Mouse (Mus musculus) cortical plate, adult 2 months (tissue): ENCODE measurements at regions not wholly inside any gene's neighbourhood (a gene's known extent, or its start where the extent isn't known, plus 50 kb on each side); places are given as distances from the start of the nearest gene placed in this dataset.

ENCODE experiments used
- H3K27ac ChIP-seq: fragments of 200-500 bp; 2 replicates; pipeline ENCODE4 v1.5.1; 2012; ENCODE audit warnings: low read length, control low read depth, inconsistent platforms; ENCODE audit not compliant: insufficient read depth
- H3K4me1 ChIP-seq: fragments of 200-500 bp; 2 replicates; pipeline ENCODE4 v1.6.1; 2011; ENCODE audit warnings: low read length; ENCODE audit not compliant: control insufficient read depth, insufficient read depth
- H3K4me3 ChIP-seq: fragments of 200-500 bp; 2 replicates; pipeline ENCODE4 v1.5.1; 2011; ENCODE audit warnings: mild to moderate bottlenecking, low read length, control low read depth; ENCODE audit not compliant: insufficient read depth
- CTCF ChIP-seq: fragments of 200-500 bp; IDR thresholded peaks from 2 replicates; pipeline ENCODE4 v1.5.1; 2011; ENCODE audit warnings: mild to moderate bottlenecking, control low read depth, low read length; ENCODE audit not compliant: insufficient read depth; ENCODE audit errors: extremely low read depth
- POLR2A ChIP-seq: fragments of 200-500 bp; IDR thresholded peaks from 2 replicates; pipeline ENCODE4 v1.6.1; 2011; ENCODE audit warnings: mild to moderate bottlenecking, low read length, control low read depth; ENCODE audit not compliant: insufficient read depth; ENCODE audit errors: extremely low read depth

DNA sequence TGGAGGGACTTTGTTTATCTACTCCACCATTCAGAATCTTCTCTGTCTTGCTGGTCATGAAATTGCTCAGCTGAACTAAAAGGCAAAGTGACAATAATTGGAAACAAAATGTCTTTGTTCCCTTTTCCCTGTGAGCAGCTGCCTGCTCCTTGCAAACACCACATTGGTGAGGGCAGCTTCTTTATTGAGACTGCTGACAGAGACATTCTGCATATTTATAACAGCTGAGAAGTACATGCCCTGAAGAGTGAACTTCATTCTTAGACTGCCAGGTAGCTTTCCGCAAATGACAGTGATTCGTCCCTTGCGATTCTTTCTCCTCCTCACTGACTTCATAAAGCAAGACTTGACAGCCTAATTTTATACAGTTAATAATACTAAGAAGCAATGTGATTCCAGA lies 237.0 kb downstream of the Cps1 start:
- Histone ChIP-seq H3K4me1 (no peaks in the 10 kb centered on the region), H3K4me3 (no peak overlapping the region), H3K27ac (no peak overlapping the region)
- TF ChIP-seq POLR2A (no peak), CTCF (no peak)

DNA sequence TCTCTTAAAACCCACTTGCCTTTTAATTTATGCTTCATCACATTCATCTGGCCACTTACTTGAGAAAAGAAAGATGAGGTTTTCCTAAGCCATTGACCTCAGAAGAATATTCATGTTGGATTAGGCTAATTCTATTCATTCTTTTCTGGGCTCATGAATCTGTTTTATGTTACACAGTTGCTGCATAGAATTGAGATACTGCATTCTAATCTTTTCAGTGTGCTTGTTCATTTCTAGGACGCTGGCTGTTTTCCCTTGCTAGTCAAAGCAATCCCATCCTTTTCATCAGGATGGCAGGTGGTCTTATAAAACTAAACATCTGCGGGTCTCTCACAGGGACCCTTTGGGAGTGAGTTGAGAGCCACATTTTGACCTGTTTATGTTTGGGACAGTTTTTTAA lies 243.2 kb downstream of the Cps1 start:
- Histone ChIP-seq H3K27ac (no peak overlapping the region), H3K4me3 (no peak overlapping the region), H3K4me1 (no peaks in the 10 kb centered on the region)
- TF ChIP-seq CTCF (no peak), POLR2A (no peak)

DNA sequence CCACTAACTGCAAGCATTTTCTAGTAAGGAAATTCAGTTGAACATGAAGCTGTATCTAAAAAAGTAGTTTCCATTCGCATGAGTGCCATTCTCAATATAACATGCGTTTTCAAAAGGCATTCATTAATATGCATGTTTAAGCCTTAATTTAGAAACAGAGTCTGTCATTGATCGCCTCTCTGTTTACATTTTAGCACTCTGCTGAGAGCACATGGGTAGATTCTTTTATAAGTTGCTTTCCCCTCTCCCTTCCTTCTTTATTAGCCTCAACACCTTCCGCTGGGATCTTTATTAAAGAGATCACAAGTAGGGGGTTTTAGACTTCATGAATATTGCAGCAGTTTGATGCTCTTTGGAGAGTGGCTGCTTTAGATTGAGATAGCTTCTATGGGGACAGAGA lies 243.7 kb downstream of the Cps1 start:
- no peak for TF ChIP-seq POLR2A
- TF ChIP-seq CTCF, result no peak
- H3K4me3 ChIP-seq, result no peak overlapping the region
- H3K4me1 ChIP-seq, result no peaks in the 10 kb centered on the region
- H3K27ac ChIP-seq, result no peak overlapping the region

DNA sequence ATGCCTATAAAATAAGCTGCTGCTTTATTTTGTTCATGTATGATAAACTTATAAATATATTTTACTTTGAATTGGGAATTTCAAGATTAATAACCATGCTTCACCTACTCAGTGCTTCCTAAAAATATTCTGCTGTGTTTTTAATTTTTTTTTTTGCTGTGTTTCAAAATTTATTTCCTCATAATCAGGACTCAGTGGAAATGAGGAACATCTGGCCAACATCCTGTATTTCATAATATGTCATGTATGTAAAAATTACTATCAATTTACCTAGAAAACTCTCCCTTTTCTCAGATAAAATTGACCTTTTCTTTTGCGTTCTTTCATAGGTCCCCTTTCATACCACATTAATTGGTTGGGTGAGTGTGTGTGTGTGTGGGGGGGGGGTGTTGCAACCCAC lies 259.5 kb downstream of the Cps1 start:
- Histone ChIP-seq H3K4me3 (no peak overlapping the region), H3K4me1 (no peaks in the 10 kb centered on the region), H3K27ac (no peak overlapping the region)
- TF ChIP-seq POLR2A (no peak), CTCF (no peak)

DNA sequence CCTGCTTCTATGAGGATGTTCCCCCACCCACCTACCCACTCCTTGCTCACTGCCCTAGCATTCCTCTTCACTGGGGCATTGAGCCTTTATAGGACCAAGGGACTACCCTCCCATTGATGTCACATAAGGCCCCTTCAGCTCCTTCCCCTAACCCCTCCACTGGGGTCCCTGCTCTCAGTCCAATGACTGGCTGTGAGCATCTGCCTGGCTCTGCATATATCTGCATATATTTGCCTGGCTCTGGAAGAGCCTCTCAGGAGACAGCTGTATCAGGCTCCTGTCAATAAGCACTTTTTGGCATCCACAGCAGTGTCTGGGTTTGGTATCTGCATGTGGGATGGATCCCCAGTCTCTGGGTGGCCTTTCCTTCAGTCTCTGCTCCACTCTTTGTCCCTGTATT lies 262.6 kb downstream of the Cps1 start:
- Histone ChIP-seq H3K4me1 (no peaks in the 10 kb centered on the region), H3K27ac (no peak overlapping the region), H3K4me3 (no peak overlapping the region)
- TF ChIP-seq POLR2A (no peak), CTCF (no peak)

GRCm38 (mm10) chr1:67386877-67387276 lies 264.1 kb downstream of the Cps1 start:
- H3K27ac ChIP-seq, result no peak overlapping the region
- H3K4me3 ChIP-seq, result no peak overlapping the region
- no peak for TF ChIP-seq POLR2A
- no peak for TF ChIP-seq CTCF
- no peaks in the 10 kb centered on the region for H3K4me1 ChIP-seq

DNA sequence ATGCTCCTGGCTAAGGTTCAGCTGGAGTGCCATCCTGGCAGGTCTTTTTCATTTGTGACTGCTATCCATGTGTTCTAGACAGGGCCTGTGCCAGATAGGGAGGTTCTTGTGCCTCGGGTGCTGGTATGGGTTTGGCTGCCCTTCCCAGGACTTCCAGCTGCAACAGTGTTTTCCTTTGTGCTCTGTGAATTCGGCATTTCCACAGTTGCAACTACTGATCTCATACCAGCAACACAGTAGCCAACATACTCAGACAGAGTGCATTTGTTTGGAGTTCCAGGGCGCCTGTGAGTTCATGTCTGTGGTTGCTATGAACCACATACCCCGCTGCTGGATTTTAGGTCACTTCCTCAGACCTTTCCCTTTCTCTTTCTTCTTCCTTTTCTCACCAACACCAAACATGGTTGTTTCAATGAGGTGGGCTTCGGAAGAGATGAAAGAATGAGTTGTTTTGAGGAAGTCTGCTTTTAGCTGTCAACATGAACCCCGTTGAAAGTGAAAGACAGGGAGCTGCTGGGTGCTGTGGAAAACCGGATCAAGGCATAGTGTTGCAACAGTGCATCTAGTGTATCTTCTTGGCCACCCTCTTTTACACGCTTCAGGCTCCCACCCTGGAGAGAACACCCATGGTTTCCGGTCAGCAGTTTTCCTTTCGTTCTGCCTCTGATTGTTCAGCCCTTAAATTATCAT lies 275.1 kb downstream of the Cps1 start:
- H3K4me3 ChIP-seq, result no peak overlapping the region; the same call in 1 of the 2 replicates
- peak overlapping the region; percentile 22; the same call in 1 of the 2 replicates for H3K27ac ChIP-seq
- H3K4me1 ChIP-seq, result no peaks in the 10 kb centered on the region
- TF ChIP-seq CTCF, result no peak
- TF ChIP-seq POLR2A, result no peak

GRCm38 (mm10) chr1:67409531-67409930 lies 286.7 kb downstream of the Cps1 start:
- Histone ChIP-seq H3K27ac (no peak overlapping the region), H3K4me3 (no peak overlapping the region), H3K4me1 (no peaks in the 10 kb centered on the region)
- TF ChIP-seq POLR2A (no peak), CTCF (no peak)

GRCm38 (mm10) chr1:67417196-67417595 lies 294.4 kb downstream of the Cps1 start:
- no peak for TF ChIP-seq POLR2A
- no peak overlapping the region for H3K4me3 ChIP-seq
- no peak overlapping the region for H3K27ac ChIP-seq
- H3K4me1 ChIP-seq, result no peaks in the 10 kb centered on the region

GRCm38 (mm10) chr1:67428398-67428797 lies 305.6 kb downstream of the Cps1 start:
- no peak overlapping the region for H3K27ac ChIP-seq
- no peaks in the 10 kb centered on the region for H3K4me1 ChIP-seq
- no peak for TF ChIP-seq POLR2A
- no peak for TF ChIP-seq CTCF
- no peak overlapping the region for H3K4me3 ChIP-seq
